Mouse (Mus musculus): ENCODE results near the gene Vmn2r124. TPM values are rescaled to one million over a fixed set of nuclear protein-coding genes. Genes with fewer than 3 reads are reported as not detected.

The Vmn2r124 gene
- polyA plus RNA-seq (2012; ENCODE audit: low replicate concordance), result not detected in 2 replicates

GRCm38 (mm10) chr17:18049124-18049523 is at the start of gene Vmn2r124:
Vmn2r124 (plus strand) TSS chr17:18049424.

GRCm38 (mm10) chr17:18021433-18021832 is 27.8 kb upstream of the Vmn2r124 start, which contains the start of gene Fpr-rs4:
Fpr-rs4 (plus strand) TSS chr17:18021733.

GRCm38 (mm10) chr17:18084716-18085115 is 35.5 kb downstream of the Vmn2r124 start, which contains the start of gene Vmn2r91:
Vmn2r91 (plus strand) TSS chr17:18085016.

Other genes starting within 250 kb of the Vmn2r124 start
- gene Spaca6, start 222.3 kb upstream of the Vmn2r124 start, polyA plus RNA-seq (2012; ENCODE audit: low replicate concordance), result 5.2 and 5.9 TPM in 2 replicates
- 0.16 TPM in 1 of 2 replicates, not detected in the other for gene Has1, start 194.2 kb upstream of the Vmn2r124 start, polyA plus RNA-seq (2012; ENCODE audit: low replicate concordance)
- 0.40 and 1.2 TPM in 2 replicates for gene Fpr1, start 165.5 kb upstream of the Vmn2r124 start, polyA plus RNA-seq (2012; ENCODE audit: low replicate concordance)
- gene Fpr2, start 161.6 kb upstream of the Vmn2r124 start, polyA plus RNA-seq (2012; ENCODE audit: low replicate concordance), result 0.73 and 2.2 TPM in 2 replicates
- gene Fpr3, start 161.6 kb upstream of the Vmn2r124 start, polyA plus RNA-seq (2012; ENCODE audit: low replicate concordance), result not detected in 2 replicates
- gene Fpr-rs4, start 27.7 kb upstream of the Vmn2r124 start, polyA plus RNA-seq (2012; ENCODE audit: low replicate concordance), result not detected in 2 replicates
- gene Vmn2r91, start 35.6 kb downstream of the Vmn2r124 start, polyA plus RNA-seq (2012; ENCODE audit: low replicate concordance), result not detected in 2 replicates
- not detected in 2 replicates for gene Vmn2r92, start 102.5 kb downstream of the Vmn2r124 start, polyA plus RNA-seq (2012; ENCODE audit: low replicate concordance)
- gene Vmn2r94, start 228.3 kb downstream of the Vmn2r124 start, polyA plus RNA-seq (2012; ENCODE audit: low replicate concordance), result not detected in 2 replicates
- 0.01 and 0.02 TPM in 2 replicates for gene Vmn2r93, start 248.7 kb downstream of the Vmn2r124 start, polyA plus RNA-seq (2012; ENCODE audit: low replicate concordance)

Measured in hematopoietic multipotent progenitor cell, adult 10-12 weeks (in vitro differentiated cells).